Mouse (Mus musculus) intestine, postnatal 0 days (tissue): ENCODE measurements around the gene Jmy. TPM values are rescaled to one million over a fixed set of nuclear protein-coding genes. Genes with fewer than 3 reads are reported as not detected.

Source experiments
- ATAC-seq: fragments of 200-750 bp; cut with Nextera tagmentation; 2 replicates; pipeline ENCODE4 v1.8.0; 2017; ENCODE audit warnings: mild to moderate bottlenecking, moderate TSS enrichment, moderate library complexity
- H3K27ac ChIP-seq: fragments of 300-500 bp; sonication (generic); 2 replicates; pipeline ENCODE4 v1.5.1; 2014; ENCODE audit warnings: mild to moderate bottlenecking, low read depth, low read length, moderate library complexity
- H3K27me3 ChIP-seq: fragments of 300-500 bp; sonication (generic); replicated peaks from 2 replicates; pipeline ENCODE4 v1.6.1; 2014; ENCODE audit warnings: low read length, mixed read lengths; ENCODE audit not compliant: control insufficient read depth, insufficient read depth
- H3K36me3 ChIP-seq: fragments of 300-500 bp; sonication (generic); 2 replicates; pipeline ENCODE4 v1.6.1; 2014; ENCODE audit warnings: mild to moderate bottlenecking, moderate library complexity; ENCODE audit not compliant: control insufficient read depth, insufficient read depth
- H3K4me1 ChIP-seq: fragments of 300-500 bp; sonication (generic); replicated peaks from 2 replicates; pipeline ENCODE4 v1.6.1; 2014; ENCODE audit warnings: antibody characterized with exemption, low read length, mixed read lengths; ENCODE audit not compliant: control insufficient read depth, insufficient read depth
- H3K4me2 ChIP-seq: fragments of 300-500 bp; sonication (generic); replicated peaks from 2 replicates; pipeline ENCODE4 v1.6.1; 2014; ENCODE audit warnings: low read depth, mild to moderate bottlenecking, moderate library complexity
- H3K4me3 ChIP-seq: fragments of 300-500 bp; sonication (generic); 2 replicates; pipeline ENCODE4 v1.5.1; 2014; ENCODE audit warnings: low read depth, low read length
- H3K9ac ChIP-seq: fragments of 300-500 bp; sonication (generic); 2 replicates; pipeline ENCODE4 v1.6.1; 2014; ENCODE audit warnings: mild to moderate bottlenecking, low read depth, low read length
- H3K9me3 ChIP-seq: fragments of 300-500 bp; sonication (generic); 2 replicates; pipeline ENCODE4 v1.6.1; 2016; ENCODE audit warnings: mixed run types; ENCODE audit not compliant: control insufficient read depth
- CTCF ChIP-seq: sonication (generic); IDR thresholded peaks from 2 replicates; pipeline ENCODE4 v1.5.1; 2016; ENCODE audit warnings: low read depth, mild to moderate bottlenecking, control low read depth, antibody characterized with exemption, moderate library complexity
- WGBS: fragments of 180-500 bp; shearing (Covaris S2); extraction: QIAGEN DNeasy Blood & Tissue Kit; methylation state at CpG from one replicate; pipeline ENCODE4 v1.1.7; 2014; 5-methylcytosine and 5-hydroxymethylcytosine counted together
- polyA plus RNA-seq: library from polyadenylated mRNA; unstranded; fragments of >200 nt; fragmentation: Nextera tagmentation; extraction: Ambion mirVana; gene quantifications from 2 replicates; pipeline ENCODE4 v1.2.1, GENCODE M21; 2015

The Jmy gene
- polyA plus RNA-seq, 1 experiment from 2014 or later, result 3.3 TPM

- H3K4me2 ChIP-seq, result no peak overlapping the region
- WGBS, result 89% methylated on average over 5 of the region's 5 CpGs
- peaks cover 9% of the 10 kb centered on the region for H3K36me3 ChIP-seq
- no peak for ATAC-seq
- no peak for TF ChIP-seq CTCF
- H3K27ac ChIP-seq, result no peak overlapping the region
- H3K4me1 ChIP-seq, result no peaks in the 10 kb centered on the region
- no peaks in the 10 kb centered on the region for H3K9me3 ChIP-seq
- H3K4me3 ChIP-seq, result no peak overlapping the region
- no peaks in the 10 kb centered on the region for H3K27me3 ChIP-seq
- H3K9ac ChIP-seq, result no peak overlapping the region
Measured at GRCm38 (mm10) chr13:93427920-93428876, 71.4 kb downstream of the Jmy start.

GRCm38 (mm10) chr13:93423224-93423623 is 76.4 kb downstream of the Jmy start:
- H3K9me3 ChIP-seq, result no peaks in the 10 kb centered on the region
- H3K36me3 ChIP-seq, result no peaks in the 10 kb centered on the region
- no peak overlapping the region for H3K9ac ChIP-seq
- H3K4me2 ChIP-seq, result no peak overlapping the region
- no peaks in the 10 kb centered on the region for H3K27me3 ChIP-seq
- H3K27ac ChIP-seq, result no peak overlapping the region
- TF ChIP-seq CTCF, result no peak
- whole genome bisulfite sequencing, result 82% methylated on average over 2 of the region's 2 CpGs
- H3K4me3 ChIP-seq, result no peak overlapping the region
- ATAC-seq, result no peak
- no peaks in the 10 kb centered on the region for H3K4me1 ChIP-seq

DNA sequence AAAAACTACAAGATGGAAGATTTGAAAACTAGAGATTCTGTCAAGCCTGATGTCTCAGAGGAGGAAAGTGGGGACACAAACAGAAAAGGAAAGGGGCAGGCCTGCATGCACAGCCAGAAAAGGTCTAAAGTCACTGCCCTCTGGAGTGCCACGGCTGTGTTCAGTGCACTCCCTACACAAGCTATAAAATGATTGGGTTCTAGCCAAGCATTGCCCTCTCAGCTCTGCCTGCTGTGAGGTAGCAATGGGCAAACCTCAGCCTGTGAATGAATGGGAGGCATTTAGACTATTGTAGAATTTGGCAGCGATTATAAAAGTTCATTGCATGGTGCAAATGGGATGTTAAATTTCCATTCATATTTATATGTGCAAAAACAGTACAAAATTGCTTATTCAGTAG is 79.8 kb downstream of the Jmy start:
- Histone ChIP-seq H3K9me3 (no peaks in the 10 kb centered on the region), H3K27me3 (no peaks in the 10 kb centered on the region), H3K27ac (no peak overlapping the region), H3K9ac (no peak overlapping the region), H3K4me1 (no peaks in the 10 kb centered on the region), H3K4me2 (no peak overlapping the region), H3K4me3 (no peak overlapping the region), H3K36me3 (no peaks in the 10 kb centered on the region)
- WGBS, result 81% methylated on average over 2 of the region's 2 CpGs
- TF ChIP-seq CTCF, result no peak
- no peak for ATAC-seq

DNA sequence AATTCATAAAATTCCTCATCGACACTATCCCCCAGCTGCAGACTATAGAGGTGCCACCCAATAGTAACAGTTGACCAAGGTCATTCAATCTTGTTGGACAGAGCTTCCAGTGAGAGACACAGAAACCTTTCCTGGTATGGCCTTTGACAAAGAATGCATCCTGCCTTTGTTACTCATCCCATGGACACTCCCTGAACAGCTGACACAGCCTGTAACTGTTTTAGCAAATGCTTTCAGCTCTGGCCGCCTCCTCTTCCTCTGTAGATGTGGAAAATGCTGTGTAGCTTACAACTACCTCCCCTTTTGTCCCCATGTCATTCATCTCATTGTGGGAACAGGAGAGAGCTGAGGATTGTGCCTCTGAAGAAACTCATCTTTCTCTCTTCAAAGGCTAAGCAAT is 81.3 kb downstream of the Jmy start:
- Histone ChIP-seq H3K27me3 (no peaks in the 10 kb centered on the region), H3K9ac (no peak overlapping the region), H3K36me3 (no peaks in the 10 kb centered on the region), H3K27ac (no peak overlapping the region), H3K9me3 (no peaks in the 10 kb centered on the region), H3K4me2 (no peak overlapping the region), H3K4me3 (no peak overlapping the region), H3K4me1 (no peaks in the 10 kb centered on the region)
- 86% methylated on average over 2 of the region's 2 CpGs for WGBS
- ATAC-seq, result no peak
- no peak for TF ChIP-seq CTCF

GRCm38 (mm10) chr13:93415055-93415454 is 84.6 kb downstream of the Jmy start:
- TF ChIP-seq CTCF, result no peak
- Histone ChIP-seq H3K27ac (no peak overlapping the region), H3K4me3 (no peak overlapping the region), H3K27me3 (no peaks in the 10 kb centered on the region), H3K9me3 (no peaks in the 10 kb centered on the region), H3K9ac (no peak overlapping the region), H3K4me1 (no peaks in the 10 kb centered on the region), H3K4me2 (no peak overlapping the region), H3K36me3 (no peaks in the 10 kb centered on the region)
- WGBS, result 94% methylated on average over 5 of the region's 5 CpGs
- ATAC-seq, result no peak

- no peaks in the 10 kb centered on the region for H3K4me1 ChIP-seq
- H3K9ac ChIP-seq, result no peak overlapping the region
- H3K36me3 ChIP-seq, result no peaks in the 10 kb centered on the region
- WGBS, result 63% methylated on average over 4 of the region's 4 CpGs
- no peak overlapping the region for H3K4me3 ChIP-seq
- TF ChIP-seq CTCF, result no peak
- ATAC-seq, result no peak
- no peaks in the 10 kb centered on the region for H3K27me3 ChIP-seq
- H3K9me3 ChIP-seq, result no peaks in the 10 kb centered on the region
- H3K27ac ChIP-seq, result no peak overlapping the region
- H3K4me2 ChIP-seq, result no peak overlapping the region
Measured at GRCm38 (mm10) chr13:93410343-93410742, 89.3 kb downstream of the Jmy start.
